Mouse (Mus musculus): ENCODE measurements around the gene Ptafr.
"Not testable (repeated sequence)": the region's sequence is repeated elsewhere in the genome, so short reads cannot be mapped to it uniquely, and the experiment has no call there.

The Ptafr gene

GRCm38 (mm10) chr4:132563261-132563660 is 606 bp upstream of the Ptafr start:
- DNase-seq: no peak

GRCm38 (mm10) chr4:132565089-132565747 is 1.4 kb downstream of the Ptafr start:
- DNase-seq: no peak

GRCm38 (mm10) chr4:132567361-132567779 is 3.5 kb downstream of the Ptafr start:
- peak in 1 of 2 experiments; percentile 21 for DNase-seq

- DNase-seq: peak in 1 of 2 experiments; percentile 31
Measured at GRCm38 (mm10) chr4:132569115-132569514, 5.2 kb downstream of the Ptafr start.

DNA sequence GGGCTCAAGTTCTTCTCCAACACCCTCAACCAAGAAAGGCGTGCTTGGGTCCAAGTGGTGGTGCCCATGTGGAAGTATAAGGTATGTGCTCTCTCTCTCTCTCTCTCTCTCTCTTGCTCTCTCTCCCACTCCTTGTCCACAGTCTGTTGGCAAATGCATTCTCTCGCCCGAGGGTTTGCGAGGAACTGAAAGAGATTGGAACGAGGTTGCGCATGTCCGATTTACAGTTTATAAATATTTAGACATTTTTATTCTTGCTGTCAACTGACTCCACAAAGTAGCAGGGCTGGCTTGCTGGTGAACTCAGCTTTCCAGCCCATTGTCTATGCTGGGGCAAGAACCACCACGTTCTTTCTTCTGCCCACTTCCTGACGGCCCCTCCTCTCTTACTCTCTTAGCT is 7.3 kb downstream of the Ptafr start:
- DNase-seq: no peak

GRCm38 (mm10) chr4:132573327-132573726 is 9.5 kb downstream of the Ptafr start:
- no peak for DNase-seq

DNA sequence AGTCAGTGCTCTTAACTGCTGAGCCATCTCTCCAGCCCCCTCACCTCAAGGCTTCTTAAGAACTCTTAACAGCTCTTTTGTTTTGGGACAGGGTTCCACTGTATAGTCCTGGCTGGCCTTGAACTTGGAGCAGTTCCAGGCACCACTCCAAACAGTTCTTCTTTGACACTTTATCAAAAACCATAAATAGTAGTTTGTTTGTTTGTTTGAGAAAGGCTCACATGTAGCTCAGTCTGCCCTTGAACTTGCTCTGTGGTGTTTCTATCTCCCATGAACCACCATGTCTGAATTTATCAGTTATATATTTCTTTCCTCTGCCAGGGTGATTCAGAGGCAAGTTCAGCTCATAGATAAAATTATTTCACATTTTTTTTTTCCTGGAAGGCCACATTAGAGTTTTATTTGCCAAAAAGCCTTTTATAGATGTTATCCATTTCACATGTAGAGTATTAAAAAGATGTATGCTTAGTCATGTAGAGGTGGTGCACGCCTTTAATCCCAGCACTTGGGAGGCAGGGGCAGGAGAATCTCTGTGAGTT is 11.0 kb downstream of the Ptafr start:
- DNase-seq: no peak

DNA sequence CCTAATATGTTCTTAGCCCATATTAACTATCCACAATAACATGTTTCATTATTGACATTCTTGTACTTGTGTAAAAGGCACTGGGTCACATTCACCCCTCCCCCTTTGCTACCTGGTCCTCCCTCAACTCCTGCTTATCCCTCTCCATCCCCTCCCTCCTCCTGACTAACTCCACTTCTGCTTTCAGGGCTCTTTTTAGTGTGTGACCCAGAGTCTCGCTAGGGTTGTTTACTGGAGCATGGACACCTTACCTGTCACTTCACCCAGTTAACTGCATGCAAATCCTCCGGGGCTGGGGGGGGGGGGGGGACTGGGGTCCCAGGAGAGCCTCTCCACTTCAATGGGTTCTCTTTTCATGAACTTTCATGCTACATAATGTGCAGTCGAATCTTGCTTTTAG is 19.9 kb downstream of the Ptafr start:
- DNase-seq: no peak

DNA sequence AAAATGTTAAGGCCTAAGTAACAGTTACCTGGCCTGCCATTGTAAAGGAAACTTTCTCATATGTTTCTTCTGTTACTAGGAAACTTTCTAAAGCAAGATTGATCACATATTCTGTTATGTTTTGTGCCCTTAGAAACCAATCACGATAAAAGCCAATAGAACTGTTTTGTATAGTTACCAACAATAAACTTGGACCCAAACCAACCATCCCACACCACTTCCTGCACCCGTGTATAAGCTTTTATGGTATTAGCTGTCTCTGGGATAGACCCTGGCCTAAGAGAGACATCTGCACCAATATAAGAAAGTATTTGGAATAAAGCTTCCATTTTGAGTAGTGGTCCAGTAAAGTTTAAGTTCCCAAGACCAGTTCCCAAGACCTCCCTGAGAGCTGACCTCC is 21.1 kb downstream of the Ptafr start:
- no peak for DNase-seq

- no peak for DNase-seq
Measured at GRCm38 (mm10) chr4:132586282-132586681, 22.4 kb downstream of the Ptafr start.

- DNase-seq: no peak
Measured at GRCm38 (mm10) chr4:132588512-132588911, 24.6 kb downstream of the Ptafr start.

DNA sequence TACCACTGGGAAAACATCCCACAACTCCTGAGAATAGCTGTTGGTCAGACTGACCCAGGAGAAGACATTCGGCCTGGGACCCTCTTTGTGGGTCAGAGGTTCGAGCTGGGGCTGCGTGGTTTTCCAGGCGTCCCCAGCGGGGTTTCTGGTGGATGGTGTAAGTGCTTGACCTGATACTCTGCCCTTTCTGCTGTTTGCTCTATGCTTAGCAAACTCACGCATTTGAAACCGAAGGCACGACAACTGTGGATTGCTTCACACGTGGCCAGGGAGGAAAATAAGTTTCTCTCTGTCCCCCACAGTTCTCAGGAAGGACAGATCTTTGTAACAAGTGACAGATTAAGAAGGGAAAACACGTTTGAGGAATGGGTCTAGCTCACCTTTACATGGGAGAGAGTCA is 26.8 kb downstream of the Ptafr start:
- DNase-seq: no peak

- DNase-seq: peak in 1 of 2 experiments; percentile 14
Measured at GRCm38 (mm10) chr4:132592958-132593357, 29.1 kb downstream of the Ptafr start.

DNA sequence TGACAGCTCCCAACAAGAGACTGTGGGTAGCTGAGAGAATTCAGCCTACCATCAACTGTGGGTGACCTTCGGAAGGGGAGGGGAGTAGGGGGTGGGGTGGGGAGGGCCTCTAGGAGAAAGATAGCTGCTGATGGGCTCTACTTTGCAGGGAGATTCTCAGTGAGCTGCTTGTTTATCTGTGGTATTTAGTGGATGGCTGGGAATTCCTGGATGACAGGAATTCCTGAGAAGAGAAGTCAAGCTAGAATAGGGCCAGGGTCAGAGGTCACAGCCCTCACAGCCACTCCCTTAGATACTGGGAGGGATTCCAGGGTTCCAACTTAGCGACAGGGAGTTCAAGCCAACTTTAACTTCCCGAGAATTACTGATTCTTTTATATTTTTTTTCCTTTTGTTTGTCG is 30.3 kb downstream of the Ptafr start:
- peak; percentile 27 to 49 for DNase-seq

- no peak for DNase-seq
Measured at GRCm38 (mm10) chr4:132598861-132599260, 35.0 kb downstream of the Ptafr start.

- DNase-seq: no peak
Measured at GRCm38 (mm10) chr4:132599764-132600163, 35.9 kb downstream of the Ptafr start.

GRCm38 (mm10) chr4:132600465-132600864 is 36.6 kb downstream of the Ptafr start:
- no peak for DNase-seq

GRCm38 (mm10) chr4:132601242-132601641 is 37.4 kb downstream of the Ptafr start:
- not testable (repeated sequence) for DNase-seq

DNA sequence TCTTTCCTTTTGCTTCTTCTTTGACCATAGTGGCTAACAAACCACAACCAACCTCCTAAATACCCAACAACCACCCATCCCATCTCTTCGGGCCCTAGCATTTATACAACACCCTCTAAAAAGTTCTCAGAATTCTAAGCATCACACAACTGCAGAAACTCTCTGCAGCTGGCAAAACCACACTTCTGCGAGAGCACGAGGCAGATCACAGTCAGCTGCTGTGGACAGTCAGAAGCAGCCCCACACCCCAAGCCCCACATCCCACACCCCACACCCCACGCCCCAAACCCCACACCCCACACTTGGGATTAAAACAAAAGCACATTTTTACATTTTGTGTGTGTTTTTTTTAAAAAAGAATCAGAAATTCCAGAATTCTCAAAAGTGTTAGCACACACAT is 39.6 kb downstream of the Ptafr start:
- DNase-seq: no peak

- DNase-seq: no peak
Measured at GRCm38 (mm10) chr4:132605816-132606215, 41.9 kb downstream of the Ptafr start.

DNA sequence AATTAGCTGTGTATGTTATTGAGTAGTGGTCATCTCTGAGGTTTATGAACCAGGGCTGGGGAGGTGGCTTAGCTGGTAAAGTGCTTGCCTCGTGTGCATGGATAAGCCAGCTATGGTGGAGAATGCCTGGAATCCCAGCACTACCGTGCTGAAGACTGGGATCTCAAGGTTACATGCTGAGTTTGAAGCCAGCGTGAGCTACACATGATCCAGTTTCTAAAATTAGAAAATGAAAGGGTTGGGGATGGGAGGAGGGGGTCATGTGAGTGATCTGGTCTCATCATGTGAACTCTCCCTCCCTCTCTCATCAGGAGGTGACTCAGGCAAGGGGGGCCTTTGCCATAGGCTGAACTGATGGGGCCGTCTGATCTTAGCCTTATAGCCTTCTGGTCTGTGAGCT is 44.3 kb downstream of the Ptafr start:
- no peak for DNase-seq

GRCm38 (mm10) chr4:132610301-132610984 is 46.6 kb downstream of the Ptafr start:
- DNase-seq: no peak

- no peak for DNase-seq
Measured at GRCm38 (mm10) chr4:132611320-132611719, 47.5 kb downstream of the Ptafr start.

DNA sequence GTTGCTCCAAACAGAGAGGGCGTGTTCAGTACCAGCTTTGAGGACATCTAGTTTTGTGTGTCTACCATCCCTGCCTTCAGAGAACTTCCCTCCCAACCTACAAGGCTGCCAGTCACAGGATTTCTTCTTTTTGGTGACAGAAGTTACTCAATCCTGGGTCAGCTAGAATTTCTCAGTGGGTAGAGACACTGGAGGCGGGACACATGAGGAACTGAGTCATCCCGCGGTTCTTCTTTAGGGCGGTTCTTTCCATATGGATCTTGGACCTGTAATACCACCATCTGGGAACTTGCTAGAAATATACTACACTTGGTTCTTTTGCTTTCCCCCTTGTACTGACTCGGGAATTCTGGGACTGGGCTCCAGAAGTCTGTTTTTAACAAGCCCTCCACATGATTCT is 54.0 kb downstream of the Ptafr start:
- DNase-seq: no peak
